Mouse (Mus musculus) heart, postnatal 25 days (tissue): ENCODE measurements around the gene Suox. TPM values are rescaled to one million over a fixed set of nuclear protein-coding genes. Genes with fewer than 3 reads are reported as not detected.
"Not testable (repeated sequence)": the region's sequence is repeated elsewhere in the genome, so short reads cannot be mapped to it uniquely, and the experiment has no call there.

Experiments used
- DNase-seq: peaks from one replicate; pipeline ENCODE4 v3.0.0; 2022; ENCODE audit warnings: low spot score
- intact Hi-C: fragments of 180-260 bp; cut with DNase I; formaldehyde crosslinking; loops from one replicate; pipeline ENCODE4 v1.15.1; 2025
- total RNA-seq, 2 experiments: library from RNA; stranded (reverse); gene quantifications; 2 replicates each; pipeline ENCODE4 v1.2.3; 2021

Suox gene
- total RNA-seq, 2 experiments from 2014 or later: 22.1 to 23.1 TPM

DNA sequence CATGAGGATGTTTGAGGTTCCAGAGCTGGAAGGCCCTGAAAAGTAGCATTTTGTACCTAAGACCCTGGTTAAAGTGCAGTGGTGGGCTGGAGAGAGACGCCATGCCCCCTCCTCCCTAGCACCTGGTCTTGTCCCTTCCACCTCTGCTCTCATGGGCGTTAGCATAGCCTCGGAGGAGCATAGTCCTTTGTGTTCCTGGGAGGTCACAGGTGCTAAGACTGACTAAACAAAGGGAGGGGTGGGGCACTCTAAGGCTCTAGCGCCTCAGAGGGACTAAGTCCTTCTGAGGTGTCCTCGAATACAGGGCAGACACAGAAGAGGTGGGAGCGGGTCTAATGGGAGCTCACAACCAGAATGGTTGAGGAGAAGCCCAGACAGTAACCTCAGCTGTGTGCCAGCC lies 42.3 kb downstream of the Suox start:
- intact Hi-C loops: no loop called here
- DNase-seq: no peak

DNA sequence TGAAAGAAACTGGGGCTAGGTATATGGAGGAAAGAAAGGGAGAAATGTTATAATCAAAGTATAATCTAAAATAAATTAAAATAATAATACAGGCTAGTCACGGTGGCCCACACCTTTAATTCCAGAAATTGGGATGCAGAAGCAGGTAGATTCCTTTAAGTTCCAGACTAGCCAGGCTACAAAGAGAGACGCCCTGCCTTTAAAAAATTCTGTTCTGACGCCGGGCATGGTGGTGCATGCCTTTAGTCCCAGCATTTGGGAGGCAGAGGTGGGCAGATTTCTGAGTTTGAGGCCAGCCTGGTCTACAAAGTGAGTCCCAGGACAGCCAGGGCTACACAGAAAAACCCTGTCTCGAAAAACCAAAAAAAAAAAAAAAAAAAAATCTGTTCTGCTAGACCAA lies 43.6 kb downstream of the Suox start:
- DNase-seq, intact Hi-C loops: not testable (repeated sequence)

DNA sequence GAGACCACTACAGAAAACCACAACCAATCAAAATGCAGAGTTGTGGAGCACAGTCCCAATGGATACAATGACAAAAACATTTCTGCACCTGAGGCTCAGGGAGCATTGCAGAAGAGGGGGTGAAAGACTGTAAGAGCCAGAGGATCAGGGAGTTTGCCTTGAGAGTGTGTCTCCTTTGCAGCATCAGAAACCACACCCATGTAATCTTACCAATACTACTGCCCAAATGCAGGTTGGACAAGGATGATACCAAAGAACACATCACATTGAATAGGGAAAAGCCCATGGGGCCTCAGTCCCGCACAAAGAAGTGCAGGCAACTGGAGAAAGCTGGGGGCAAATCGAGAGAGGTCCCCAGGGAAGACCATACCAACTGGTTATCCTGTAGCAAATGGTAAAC lies 44.1 kb downstream of the Suox start:
- DNase-seq: no peak
- intact Hi-C loops: loop anchor here (5.0 kb wide), 1 partner anchor 43 kb away; the partner anchor contains the start of gene Suox

DNA sequence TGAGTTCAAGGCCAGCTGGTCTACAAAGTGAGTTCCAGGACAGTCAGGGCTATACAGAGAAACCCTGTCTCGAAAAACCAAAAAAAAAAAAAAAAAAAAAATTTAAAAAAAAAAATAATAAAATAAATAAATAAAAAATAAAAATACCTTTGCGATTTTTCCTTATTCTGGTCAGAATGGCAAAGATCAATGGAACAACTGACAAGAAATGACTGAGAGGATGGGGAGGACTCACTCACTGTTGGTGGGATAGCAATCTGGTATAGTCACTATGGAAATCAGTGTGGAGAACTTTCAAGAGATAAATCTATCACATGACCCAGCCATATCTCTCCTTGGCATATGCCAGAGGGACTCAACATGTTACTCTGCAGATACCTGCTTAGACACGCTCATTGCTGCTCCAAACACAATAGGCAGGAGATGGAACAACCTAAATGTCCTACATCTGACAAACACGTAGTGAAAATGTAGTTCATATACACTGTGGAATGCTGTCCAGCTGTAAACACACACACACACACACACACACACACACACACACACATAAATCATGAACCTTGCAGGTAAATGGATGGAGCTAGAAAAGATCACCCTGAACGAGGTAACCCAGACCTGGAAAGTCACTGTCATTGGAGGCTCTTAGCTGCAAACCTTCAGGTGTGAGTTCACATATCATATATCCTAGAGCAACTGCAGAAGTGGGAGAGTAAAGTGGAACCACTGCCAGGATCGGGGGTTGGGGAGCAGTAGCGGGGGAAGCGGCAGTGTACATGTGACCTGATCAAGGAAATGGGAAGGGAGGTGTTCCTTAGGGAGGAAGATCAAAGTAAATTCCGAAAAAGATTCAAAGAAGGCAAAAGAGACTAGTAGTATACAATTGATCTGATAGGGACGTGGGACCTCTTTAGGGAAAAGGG lies 46.2 kb downstream of the Suox start:
- intact Hi-C loops: loop anchor here (5.0 kb wide), 1 partner anchor 45 kb away; the partner anchor contains the start of gene Suox

DNA sequence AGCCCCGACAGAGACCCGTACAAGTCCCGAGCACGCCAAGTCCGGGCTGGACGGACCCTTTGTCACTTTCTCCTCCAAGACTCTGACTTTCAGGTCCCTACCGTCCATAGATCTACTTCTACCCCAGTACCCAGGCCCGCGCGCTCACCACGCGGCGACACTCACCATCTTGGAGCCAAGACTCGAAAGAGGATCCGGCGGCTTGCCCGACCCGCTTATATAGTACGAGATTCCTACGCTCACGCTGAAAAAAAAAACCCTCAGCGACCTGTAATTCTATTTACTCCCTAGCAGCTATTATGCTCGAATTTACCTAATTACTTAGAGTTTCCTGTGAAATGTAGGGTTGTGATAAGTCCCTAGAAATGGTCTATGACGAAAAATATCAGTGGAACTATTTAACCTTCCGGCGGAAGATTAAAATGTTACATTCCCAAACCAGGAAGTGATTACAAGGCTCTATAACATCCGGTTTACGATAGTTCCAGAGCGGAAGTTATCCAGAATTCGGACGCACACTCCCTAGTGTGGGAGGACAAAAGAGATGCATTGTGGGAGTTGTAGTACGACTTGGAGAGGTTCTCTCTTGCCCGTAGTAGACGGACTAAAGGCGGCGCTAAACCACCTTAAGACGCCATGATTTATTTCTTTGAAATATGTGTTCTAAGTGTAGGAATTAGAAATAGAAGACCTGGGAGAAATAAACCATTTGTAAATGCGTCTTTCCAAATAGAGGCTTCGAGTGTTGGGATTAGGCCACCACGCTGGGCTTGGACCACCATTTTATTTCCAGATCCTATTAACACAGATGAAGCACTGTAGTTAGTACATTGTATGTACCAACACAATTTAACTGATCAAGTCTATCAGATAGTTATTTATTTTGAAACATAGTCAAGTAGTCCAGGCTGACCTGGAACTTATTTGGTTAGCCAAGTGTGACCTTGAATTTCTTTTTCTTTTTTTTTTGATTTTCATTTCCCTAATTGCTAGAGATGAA lies 47.3 kb downstream of the Suox start, which contains the start of gene Rps26:
Gene Rps26, minus strand, starts transcription at position 437 of the 1,000 bp plus-strand sequence.
- intact Hi-C loops: loop anchor here (5.0 kb wide), 1 partner anchor 46 kb away; the partner anchor contains the start of gene Suox

More for the DNA sequence above, 46.2 kb downstream of the Suox start:
- no peak for DNase-seq

DNA sequence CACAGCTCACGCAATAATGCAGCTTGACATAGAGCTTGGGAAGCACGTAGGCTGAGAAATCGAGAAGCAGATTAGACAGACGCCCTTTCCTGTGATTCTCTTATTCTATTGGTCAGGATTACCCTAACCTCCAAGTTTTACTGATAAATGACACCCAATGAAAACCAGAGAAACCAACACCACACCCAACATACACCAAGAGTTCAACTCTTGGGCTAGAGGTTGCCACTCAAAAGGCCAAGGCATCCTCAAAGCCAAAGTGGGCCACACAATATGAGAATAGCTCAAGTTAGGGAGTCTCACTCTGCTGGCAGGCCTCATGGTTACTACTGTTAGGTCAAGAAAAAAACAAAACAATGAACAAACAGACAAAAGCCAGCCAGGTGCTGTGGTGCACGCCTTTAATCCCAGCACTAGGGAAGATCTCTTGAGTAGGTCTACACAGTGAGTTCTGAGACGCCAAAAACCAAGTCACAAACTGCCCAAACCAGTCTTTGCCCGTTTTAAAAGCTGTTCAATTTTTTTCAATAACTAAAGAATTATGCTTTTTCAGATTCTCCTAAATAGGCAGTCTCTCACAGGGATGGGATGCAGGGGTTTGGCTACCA lies 48.5 kb downstream of the Suox start:
- intact Hi-C loops: loop anchor here (5.0 kb wide), 1 partner anchor 47 kb away; the partner anchor contains the start of gene Suox

More for the DNA sequence above, 47.3 kb downstream of the Suox start, which contains the start of gene Rps26:
- DNase-seq: peak; percentile 79

DNA sequence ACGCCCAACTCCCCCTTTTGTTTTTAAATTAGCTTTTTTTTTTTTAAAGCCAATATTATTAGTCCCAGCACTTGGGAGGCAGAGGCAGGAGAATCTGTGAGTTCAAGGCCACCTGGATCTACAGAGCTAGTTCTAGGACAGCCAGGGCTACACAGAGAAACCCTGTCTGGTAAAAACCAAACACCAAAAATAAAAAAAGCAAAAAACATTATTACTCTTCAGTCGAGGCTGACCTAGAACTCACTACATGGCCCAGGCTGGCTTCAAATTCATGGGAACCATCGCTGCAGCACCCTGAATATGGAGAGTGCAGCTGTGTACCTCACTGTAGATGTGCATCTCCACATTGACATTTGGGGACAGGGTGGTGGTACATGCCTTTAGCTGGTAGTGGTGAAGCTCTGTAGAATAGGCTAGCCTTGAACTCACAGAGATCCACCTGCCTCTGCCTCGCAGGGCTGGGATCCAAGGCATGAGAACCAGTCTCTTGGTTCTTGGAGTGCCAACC lies 50.7 kb downstream of the Suox start:
- intact Hi-C loops, DNase-seq: not testable (repeated sequence)

More for the DNA sequence above, 48.5 kb downstream of the Suox start:
- DNase-seq: no peak

DNA sequence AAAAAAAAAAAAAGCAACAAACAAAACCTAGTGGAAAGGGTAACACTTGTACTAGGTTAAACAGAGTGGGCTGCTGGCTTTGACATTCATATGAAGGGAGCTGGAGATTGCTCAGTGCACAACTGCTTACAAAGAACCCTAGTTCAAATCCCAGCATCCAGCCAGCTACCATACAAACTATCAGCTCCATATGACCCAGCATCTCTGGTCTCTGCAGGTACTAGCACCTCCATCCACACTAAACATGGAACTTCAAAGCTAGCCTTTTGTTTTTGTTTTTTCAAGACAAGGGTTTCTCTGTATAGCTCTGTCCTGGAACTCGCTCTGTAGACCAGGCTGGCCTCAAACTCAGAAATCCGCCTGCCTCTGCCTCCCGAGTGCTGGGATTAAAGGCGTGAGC lies 51.2 kb downstream of the Suox start:
- intact Hi-C loops: no loop called here
- no peak for DNase-seq

DNA sequence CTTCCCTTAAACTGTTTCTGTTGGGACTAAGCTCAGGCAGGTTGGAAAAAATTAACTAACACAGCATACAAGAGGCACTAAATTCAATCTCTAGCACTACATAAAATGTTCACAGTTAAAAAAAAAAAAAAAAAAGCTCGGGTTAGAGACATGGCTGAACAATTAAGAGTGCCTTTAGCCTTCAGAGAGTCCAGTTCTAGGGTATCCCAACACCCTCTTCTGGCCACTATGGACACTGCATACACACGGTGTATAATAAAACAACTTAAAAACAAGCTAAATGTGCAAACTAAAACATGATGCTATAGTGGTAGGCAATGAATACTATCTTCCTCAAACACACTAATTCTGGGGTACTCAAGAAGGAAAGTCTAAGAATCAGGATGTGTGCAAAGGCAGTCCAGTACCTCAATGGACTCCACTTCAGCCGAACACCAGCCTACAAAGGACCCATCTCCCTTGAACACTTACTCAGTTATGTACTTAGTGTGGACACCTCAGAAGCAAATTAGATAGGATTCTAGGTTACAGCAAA lies 51.8 kb downstream of the Suox start:
- intact Hi-C loops: no loop called here
- no peak for DNase-seq

DNA sequence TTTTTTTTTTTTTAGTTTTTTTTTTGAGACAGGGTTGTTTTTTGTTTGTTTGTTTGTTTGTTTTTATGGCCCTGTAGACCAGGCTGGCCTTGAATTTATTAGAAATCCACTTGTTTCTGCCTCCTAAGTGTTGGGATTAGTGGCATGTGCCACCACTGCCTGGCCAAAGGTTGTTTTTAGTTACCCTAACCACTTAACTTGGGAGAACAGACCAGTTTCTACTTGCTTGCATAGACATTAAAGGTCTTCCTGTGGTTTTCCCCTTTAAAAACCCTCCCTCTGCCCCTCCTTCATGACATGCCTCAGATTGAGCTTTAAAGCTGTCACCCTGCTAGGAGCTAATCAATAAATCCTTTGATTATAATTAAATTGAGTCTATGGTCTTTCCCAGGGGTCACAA lies 53.6 kb downstream of the Suox start:
- intact Hi-C loops: no loop called here
- DNase-seq: no peak

Other genes starting within 250 kb of the Suox start
- 10 to 100 TPM; 75.8 to 78.4 TPM for gene Smarcc2, start 214.8 kb downstream of the Suox start, total RNA-seq
- gene Myl6, start 179.9 kb downstream of the Suox start, total RNA-seq: 100 to 1,000 TPM; 294 to 314 TPM
- gene Myl6b, start 175.4 kb downstream of the Suox start, total RNA-seq: 1 to 10 TPM; 2.5 to 2.9 TPM
- gene Esyt1, start 148.2 kb downstream of the Suox start, total RNA-seq: 10 to 100 TPM; 16.8 to 19.0 TPM
- gene Zc3h10, start 126.3 kb downstream of the Suox start, total RNA-seq: 1 to 10 TPM; 7.6 to 9.1 TPM
- gene Rpl41, start 124.8 kb downstream of the Suox start, total RNA-seq: 1,000 to 10,000 TPM; 1,495 to 1,582 TPM
- 10 to 100 TPM; 45.8 to 48.6 TPM for gene Pa2g4, start 108.1 kb downstream of the Suox start, total RNA-seq
- gene Erbb3, start 84.4 kb downstream of the Suox start, total RNA-seq: 1 to 10 TPM; 8.3 to 8.6 TPM
- 100 to 1,000 TPM; 253 to 266 TPM for gene Rps26, start 47.3 kb downstream of the Suox start, total RNA-seq
- gene Ikzf4, start 28.1 kb downstream of the Suox start, total RNA-seq: 1 to 10 TPM in 1 of 2 experiments, under 1 TPM in 1; 0.52 to 1.2 TPM
- 10 to 100 TPM; 68.9 to 72.5 TPM for gene Rab5b, start 22.2 kb upstream of the Suox start, total RNA-seq
- gene Pmel, start 30.1 kb upstream of the Suox start, total RNA-seq: under 1 TPM; 0.49 to 0.89 TPM
- gene Cdk2, start 31.0 kb upstream of the Suox start, total RNA-seq: 10 to 100 TPM; 12.7 to 15.7 TPM
- 10 to 100 TPM; 11.7 to 11.9 TPM for gene Dgka, start 70.8 kb upstream of the Suox start, total RNA-seq
- gene Pym1, start 73.8 kb upstream of the Suox start, total RNA-seq: 1 to 10 TPM; 6.8 to 8.6 TPM
- gene Mmp19, start 116.8 kb upstream of the Suox start, total RNA-seq: 1 to 10 TPM; 3.1 to 3.2 TPM
- 10 to 100 TPM; 31.8 to 38.2 TPM for gene Dnajc14, start 130.0 kb upstream of the Suox start, total RNA-seq
- gene Tmem198b, start 130.3 kb upstream of the Suox start, total RNA-seq: 1 to 10 TPM; 5.8 to 6.4 TPM
- 10 to 100 TPM; 38.7 to 44.0 TPM for gene Sarnp, start 143.3 kb upstream of the Suox start, total RNA-seq
- 1 to 10 TPM; 7.6 to 9.2 TPM for gene Ormdl2, start 147.6 kb upstream of the Suox start, total RNA-seq
- 1 to 10 TPM; 2.3 to 2.6 TPM for gene Gdf11, start 217.6 kb upstream of the Suox start, total RNA-seq
- gene Cd63, start 226.9 kb upstream of the Suox start, total RNA-seq: 100 to 1,000 TPM; 110 to 123 TPM
- 1 to 10 TPM; 5.0 to 7.9 TPM for gene Rdh5, start 248.8 kb upstream of the Suox start, total RNA-seq
- 100 to 1,000 TPM; 183 to 185 TPM for gene Bloc1s1, start 250.0 kb upstream of the Suox start, total RNA-seq